In the genomic region with DNA sequence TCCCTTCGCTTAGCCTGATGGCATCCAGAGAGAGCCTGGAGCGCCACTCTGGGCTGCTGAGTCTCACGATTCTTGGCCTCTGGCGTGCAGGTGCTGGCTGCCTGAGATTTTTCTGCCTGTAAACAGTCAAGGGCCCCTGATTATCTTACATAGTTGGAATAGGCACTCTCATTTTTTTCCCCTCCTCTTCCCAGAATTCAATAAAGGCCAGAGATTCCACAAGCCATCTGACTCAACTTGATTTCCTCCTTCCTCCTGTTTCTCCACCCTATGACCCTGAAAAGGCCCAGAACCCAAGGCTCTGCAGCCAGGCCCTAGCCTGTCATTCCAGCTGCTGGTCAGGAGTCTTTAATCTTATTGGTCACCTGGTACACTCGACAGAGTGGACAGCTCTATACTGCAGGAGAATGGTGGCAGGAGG, we compare ENCODE assay signal across 10 mouse cellular contexts. TPM values are rescaled to one million over a fixed set of nuclear protein-coding genes. Genes with fewer than 3 reads are reported as not detected.
A peak's percentile ranks its signal among the peaks of the same experiment; 100 is the strongest.
DNase-seq lines count a peak whose midpoint lies in the region; ATAC-seq and TF ChIP-seq lines count a peak whose summit lies in the region.
"Had no signal": no experiment of that assay in that cellular context is flagged by ENCODE, and none has a peak within 500 bp of the region (broad histone marks: within the 10 kb centered on the region; RNA-seq: fewer than 3 reads in every experiment).

No protein-coding gene starts in this region.

- TF ChIP-seq CTCF in kidney, postnatal 0 days (IDR thresholded peaks at IDR 0.05; ENCODE audit: low read depth) = no peak
- TF ChIP-seq CTCF in lung, postnatal 0 days (IDR thresholded peaks at IDR 0.05) = no peak

- H3K36me3 ChIP-seq in kidney, postnatal 0 days (ENCODE audit: insufficient read depth, low read length) = no peaks in the 10 kb centered on the region
- H3K36me3 ChIP-seq in heart, embryonic 16.5 days (ENCODE audit: control insufficient read depth, insufficient read depth) = no peaks in the 10 kb centered on the region
- H3K36me3 ChIP-seq in lung, postnatal 0 days (ENCODE audit: insufficient read depth, low read length) = no peaks in the 10 kb centered on the region
- H3K36me3 ChIP-seq: midbrain, embryonic 15.5 days had no signal

- WGBS in kidney, postnatal 0 days = 32% methylated on average over 5 of the region's 5 CpGs
- 13% methylated on average over 5 of the region's 5 CpGs for WGBS in heart, embryonic 16.5 days
- 15% methylated on average over 5 of the region's 5 CpGs for WGBS in lung, postnatal 0 days

- H3K9ac ChIP-seq in kidney, postnatal 0 days (ENCODE audit: low read depth, low read length) = no peak overlapping the region
- 0 out of 2 replicates have a peak overlapping the region, but pooled peaks have one; percentile 41 for H3K9ac ChIP-seq in heart, embryonic 16.5 days (ENCODE audit: low read length)
- H3K9ac ChIP-seq in lung, postnatal 0 days (replicated peaks; ENCODE audit: low read depth) = no peak overlapping the region
- H3K9ac ChIP-seq: midbrain, embryonic 15.5 days had no signal

- H3K9me3 ChIP-seq in kidney, postnatal 0 days (replicated peaks; ENCODE audit: low read length) = no peaks in the 10 kb centered on the region
- H3K9me3 ChIP-seq in heart, embryonic 16.5 days (replicated peaks; ENCODE audit: control insufficient read depth, low read length) = no peaks in the 10 kb centered on the region
- H3K9me3 ChIP-seq in lung, postnatal 0 days (ENCODE audit: low read length) = no peaks in the 10 kb centered on the region
- H3K9me3 ChIP-seq: midbrain, embryonic 15.5 days had no signal

- DNase-seq in adrenal gland, adult 2 months = peak; percentile 80
- DNase-seq in adrenal gland, postnatal 4 days (ENCODE audit: low spot score in 2 of 2) = no peak
- DNase-seq in kidney, postnatal 0 days (ENCODE audit: low spot score) = peak; percentile 39
- no peak for DNase-seq in kidney, postnatal 25 days
- peak; percentile 43 for DNase-seq in lung, postnatal 0 days (ENCODE audit: low spot score)
- DNase-seq in frontal cortex, adult 2 months (ENCODE audit: extremely low spot score in 1 of 2, low spot score in 1 of 2) = no peak
- no peak for DNase-seq in thymus, postnatal 10 days (ENCODE audit: low spot score in 2 of 2)
- DNase-seq: cerebellum, postnatal 14 days had no signal

- TF ChIP-seq EP300 in lung, postnatal 0 days (IDR thresholded peaks at IDR 0.05) = peak; percentile 87

- no peaks in the 10 kb centered on the region for H3K27me3 ChIP-seq in kidney, postnatal 0 days (ENCODE audit: insufficient read depth, low read length)
- H3K27me3 ChIP-seq in heart, embryonic 16.5 days (ENCODE audit: control insufficient read depth, insufficient read depth, low read length) = no peaks in the 10 kb centered on the region
- no peaks in the 10 kb centered on the region for H3K27me3 ChIP-seq in lung, postnatal 0 days (replicated peaks; ENCODE audit: insufficient read depth, low read length)
- H3K27me3 ChIP-seq: midbrain, embryonic 15.5 days had no signal

- peak overlapping the region; percentile 73 for H3K27ac ChIP-seq in kidney, postnatal 0 days
- peak overlapping the region; percentile 85 for H3K27ac ChIP-seq in heart, embryonic 16.5 days (ENCODE audit: low read length)
- H3K27ac ChIP-seq in lung, postnatal 0 days (ENCODE audit: low read length) = peak overlapping the region; percentile 84
- H3K27ac ChIP-seq: midbrain, embryonic 15.5 days had no signal

- peak; percentile 72 for ATAC-seq in kidney, postnatal 0 days (replicated peaks; ENCODE audit: low FRiP score, low read depth)
- ATAC-seq in heart, embryonic 16.5 days (replicated peaks; ENCODE audit: extremely low read depth, insufficient read depth, low FRiP score) = peak; percentile 50
- ATAC-seq in lung, postnatal 0 days = peak; percentile 63
- ATAC-seq: midbrain, embryonic 15.5 days had no signal

- H3K4me3 ChIP-seq in kidney, postnatal 0 days (replicated peaks; ENCODE audit: low read depth, low read length) = no peak overlapping the region
- H3K4me3 ChIP-seq in heart, embryonic 16.5 days (ENCODE audit: low read length) = no peak overlapping the region
- no peak overlapping the region for H3K4me3 ChIP-seq in lung, postnatal 0 days (ENCODE audit: low read depth, low read length)
- H3K4me3 ChIP-seq: midbrain, embryonic 15.5 days had no signal

- H3K4me2 ChIP-seq in kidney, postnatal 0 days (ENCODE audit: low read length) = no peak overlapping the region
- no peak overlapping the region for H3K4me2 ChIP-seq in heart, embryonic 16.5 days (ENCODE audit: low read depth, low read length)
- no peak overlapping the region for H3K4me2 ChIP-seq in lung, postnatal 0 days (replicated peaks; ENCODE audit: low read depth, low read length)
- H3K4me2 ChIP-seq: midbrain, embryonic 15.5 days had no signal

- peaks cover 21% of the 10 kb centered on the region for H3K4me1 ChIP-seq in kidney, postnatal 0 days (replicated peaks; ENCODE audit: insufficient read depth, low read length)
- peaks cover 33% of the 10 kb centered on the region for H3K4me1 ChIP-seq in heart, embryonic 16.5 days (ENCODE audit: control insufficient read depth, insufficient read depth, low read length)
- H3K4me1 ChIP-seq in lung, postnatal 0 days (ENCODE audit: insufficient read depth, low read depth, low read length) = peaks cover 16% of the 10 kb centered on the region; the same call in 1 of the 2 replicates
- H3K4me1 ChIP-seq: midbrain, embryonic 15.5 days had no signal

RNA-seq across cellular contexts. Expression of gene Amotl2, which starts 43.1 kb away (rescaled TPM):
- 100 to 1,000 TPM; 154 to 186 TPM for total RNA-seq in adrenal gland, adult 2 months (2021)
- polyA plus RNA-seq in adrenal gland, adult 2 months (2012; rRNA removed) = 116 and 153 TPM in 2 replicates
- total RNA-seq in adrenal gland, postnatal 4 days (2021) = 10 to 100 TPM; 80.9 to 94.5 TPM
- polyA plus RNA-seq in kidney, postnatal 0 days (2015; fragmentation: Nextera tagmentation; extraction: Ambion mirVana) = 40.8 and 44.3 TPM in 2 replicates
- 38.6 and 43.4 TPM in 2 replicates for polyA plus RNA-seq in heart, embryonic 16.5 days (2015; fragmentation: Nextera tagmentation; extraction: Ambion mirVana)
- polyA plus RNA-seq in lung, postnatal 0 days (2015; fragmentation: Nextera tagmentation; extraction: Ambion mirVana) = 50.3 and 56.3 TPM in 2 replicates
- polyA plus RNA-seq in frontal cortex, adult 2 months (2012; rRNA removed) = 13.9 and 14.1 TPM in 2 replicates

Comparison
In these comparisons a context has a peak if more than half of its experiments do, and no peak if none do; other contexts are left out.
1. DNase-seq: peak in adrenal gland, adult 2 months (single experiment), kidney, postnatal 0 days (single experiment) and lung, postnatal 0 days (single experiment); none in adrenal gland, postnatal 4 days (0 of 2), kidney, postnatal 25 days (0 of 2), frontal cortex, adult 2 months (0 of 2) and thymus, postnatal 10 days (0 of 2).
2. Peak in every context shown above with its lines, with median percentiles within 50 percentile points of each other: ATAC-seq and H3K27ac ChIP-seq.